Mouse (Mus musculus): Measurements from ENCODE around the gene Gm21964.

Gene Gm21964

DNA sequence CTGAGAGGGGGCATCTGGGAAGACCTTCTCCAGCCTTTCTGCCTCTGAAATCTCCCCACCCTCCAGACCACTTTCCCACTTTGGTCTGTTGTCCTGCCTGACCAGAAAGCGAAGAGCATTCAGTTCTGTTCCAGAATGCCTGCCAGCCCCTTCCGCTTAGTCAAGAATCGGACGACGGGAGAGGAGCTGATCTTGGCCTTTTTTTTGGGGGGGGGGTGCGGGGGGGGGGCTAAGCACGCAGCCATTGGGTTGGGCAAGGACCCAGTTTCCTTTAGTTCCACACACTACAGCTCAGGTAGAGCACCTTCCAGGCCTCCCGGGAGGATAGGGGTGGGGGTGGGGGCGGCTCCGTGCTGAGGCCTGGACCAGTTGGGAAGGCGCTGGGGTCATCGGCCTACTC lies at the start of gene Gm21964:
Gene Gm21964 (plus strand): TSS at position 301 of the 400 bp plus-strand sequence.
- DNase-seq (ENCODE audit: low read depth in 1 of 2, low spot score in 2 of 2) = no peak

DNA sequence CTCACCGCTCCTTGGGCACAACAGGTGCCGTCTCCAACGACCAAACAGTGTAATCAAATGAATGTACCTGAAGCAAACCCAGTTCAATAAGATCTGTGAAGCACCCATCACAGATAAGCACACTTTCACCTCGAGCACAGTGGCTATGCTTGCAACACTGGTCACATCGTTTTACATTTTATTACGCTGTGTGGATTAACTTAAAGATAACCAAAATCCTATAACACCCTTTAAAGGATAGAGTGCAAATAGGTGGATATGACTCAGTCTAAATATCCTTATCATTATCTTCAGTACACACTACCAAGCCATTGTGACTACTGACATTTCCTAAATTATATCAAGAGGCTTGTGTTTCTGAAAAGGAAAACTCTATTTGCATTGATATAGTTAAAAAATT lies 49.8 kb upstream of the Gm21964 start:
- no peak for DNase-seq (ENCODE audit: low read depth in 1 of 2, low spot score in 2 of 2)

DNA sequence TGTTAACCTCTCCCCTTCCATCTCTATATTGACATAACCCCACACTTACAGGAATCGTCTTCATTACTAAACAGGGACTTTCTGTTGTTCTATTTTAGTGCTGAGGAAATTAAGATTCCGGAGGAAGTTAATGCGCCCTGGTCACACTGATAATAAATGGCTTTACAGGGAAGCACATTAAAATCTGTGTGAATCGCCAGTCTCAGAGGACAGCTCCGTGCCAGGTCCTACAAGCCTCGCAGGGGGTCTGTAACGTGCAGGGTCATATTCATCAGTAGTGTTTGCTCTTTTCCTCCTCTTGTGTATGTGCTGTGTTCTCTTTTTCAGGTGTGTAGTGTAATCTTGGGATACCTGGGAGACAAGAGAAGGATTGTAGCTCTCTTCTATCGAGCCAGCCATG lies 42.8 kb upstream of the Gm21964 start:
- no peak for DNase-seq (ENCODE audit: low read depth in 1 of 2, low spot score in 2 of 2)

DNA sequence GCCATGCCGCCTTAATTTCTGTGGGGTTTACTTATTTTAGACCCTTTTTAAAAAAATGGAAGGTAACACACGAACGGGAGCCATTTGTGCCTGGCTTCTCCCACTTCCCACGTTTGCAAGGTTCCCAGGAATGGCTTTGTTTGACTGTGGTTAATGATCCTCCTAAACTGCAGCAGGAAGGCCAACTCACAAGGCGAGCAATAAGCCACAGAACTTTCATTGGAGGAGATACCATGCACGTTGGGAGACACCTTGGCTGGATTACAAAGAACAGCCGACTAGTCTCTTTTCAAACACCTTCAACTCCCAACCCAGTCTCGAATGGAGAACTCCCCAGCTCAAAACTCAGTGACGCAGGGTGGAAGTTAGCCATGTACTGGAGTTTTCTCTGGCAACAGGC lies 36.8 kb upstream of the Gm21964 start:
- DNase-seq (ENCODE audit: low read depth in 1 of 2, low spot score in 2 of 2) = no peak

DNA sequence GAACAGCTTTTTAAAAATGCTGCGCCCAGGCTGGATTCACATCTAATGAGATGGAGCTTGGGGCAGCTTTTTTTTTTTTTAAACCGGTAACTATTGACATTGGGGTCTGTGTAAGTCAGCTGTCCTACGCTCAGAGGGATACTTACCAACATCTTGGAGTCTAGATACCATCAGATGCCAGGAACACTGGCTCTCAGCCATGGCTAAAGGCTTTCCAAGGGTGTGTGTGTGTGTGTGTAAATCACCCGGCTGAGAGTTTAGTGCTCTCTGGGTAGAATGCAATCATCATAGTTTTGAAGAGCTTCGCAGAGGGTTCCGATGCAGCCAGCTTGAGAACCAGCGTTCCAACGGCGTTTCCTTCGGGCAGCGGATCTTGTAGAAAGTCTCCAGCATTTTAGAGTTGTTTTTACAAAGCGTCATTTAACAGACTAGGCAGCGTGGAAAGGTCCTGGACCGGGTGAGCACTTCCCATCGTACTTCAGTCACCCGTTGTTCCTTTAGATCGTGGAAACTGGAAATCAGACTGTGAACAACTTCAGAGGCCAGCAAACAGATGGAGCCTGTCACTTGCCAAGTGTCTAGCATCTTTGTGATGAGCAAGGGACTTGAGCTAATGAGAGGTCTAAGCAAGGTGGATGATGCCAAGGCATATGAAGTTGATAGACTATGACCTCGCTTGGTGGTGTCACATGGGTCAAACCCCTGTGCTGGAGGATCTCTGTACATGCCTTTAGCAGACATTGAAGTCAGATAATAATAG lies 36.2 kb upstream of the Gm21964 start:
- DNase-seq (ENCODE audit: low read depth in 1 of 2, low spot score in 2 of 2) = no peak

DNA sequence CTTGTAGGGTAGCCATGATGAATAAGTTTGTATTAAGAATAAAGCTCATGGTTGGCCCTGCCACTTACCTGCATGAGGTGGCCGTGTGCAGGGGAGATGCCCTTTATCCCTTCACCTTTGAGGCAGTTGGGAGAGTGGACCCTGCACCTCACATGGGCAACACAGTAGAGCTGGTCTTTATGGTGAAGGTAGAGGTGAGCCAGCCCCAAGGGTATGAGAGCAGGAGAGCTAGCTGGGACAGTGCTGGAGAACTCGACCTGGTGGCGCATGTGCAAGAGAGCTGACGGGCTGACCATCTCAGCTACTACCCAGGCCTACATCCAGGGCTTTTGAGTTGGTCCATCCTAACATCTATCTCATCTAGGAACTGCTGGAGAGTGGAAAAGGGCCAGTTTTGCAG lies 35.3 kb upstream of the Gm21964 start:
- no peak for DNase-seq (ENCODE audit: low read depth in 1 of 2, low spot score in 2 of 2)

DNA sequence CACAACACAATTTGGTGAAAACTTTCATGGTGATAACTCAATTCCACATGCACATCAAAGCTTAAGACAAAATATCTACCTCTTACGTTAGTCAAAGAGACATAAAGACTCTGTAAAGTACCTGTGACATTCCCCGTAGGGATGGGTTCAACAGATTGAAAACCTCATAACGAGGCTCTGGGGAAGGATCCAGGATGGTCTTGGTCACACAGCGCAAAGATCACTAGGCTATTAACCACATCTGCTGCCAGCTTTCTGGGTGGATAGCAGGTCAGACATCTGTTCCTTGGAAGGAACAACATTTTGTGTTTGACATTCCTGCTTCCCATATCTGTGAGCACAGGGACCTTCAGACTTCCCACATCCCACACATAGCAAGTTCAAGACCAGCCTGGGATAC lies 31.3 kb upstream of the Gm21964 start:
- no peak for DNase-seq (ENCODE audit: low read depth in 1 of 2, low spot score in 2 of 2)

DNA sequence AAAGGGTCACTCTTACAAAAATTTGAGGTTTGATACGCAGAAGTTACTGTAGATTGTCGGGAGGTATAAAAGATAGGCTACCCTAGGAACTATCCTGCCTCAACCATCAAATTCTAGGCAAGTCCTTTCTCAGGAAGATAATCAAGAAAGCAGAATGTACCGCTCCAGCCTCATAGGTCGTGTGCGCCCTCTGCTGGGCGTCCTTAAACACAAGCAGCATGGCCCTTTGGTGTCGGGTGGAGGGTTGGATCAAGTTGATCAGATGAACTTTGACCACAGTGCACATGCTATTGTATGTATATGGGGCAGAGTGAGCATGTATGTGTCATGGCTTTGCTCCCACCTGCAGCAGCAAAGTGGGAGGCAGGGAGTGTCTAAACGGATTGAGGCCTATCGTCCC lies 29.4 kb upstream of the Gm21964 start:
- no peak for DNase-seq (ENCODE audit: low read depth in 1 of 2, low spot score in 2 of 2)

DNA sequence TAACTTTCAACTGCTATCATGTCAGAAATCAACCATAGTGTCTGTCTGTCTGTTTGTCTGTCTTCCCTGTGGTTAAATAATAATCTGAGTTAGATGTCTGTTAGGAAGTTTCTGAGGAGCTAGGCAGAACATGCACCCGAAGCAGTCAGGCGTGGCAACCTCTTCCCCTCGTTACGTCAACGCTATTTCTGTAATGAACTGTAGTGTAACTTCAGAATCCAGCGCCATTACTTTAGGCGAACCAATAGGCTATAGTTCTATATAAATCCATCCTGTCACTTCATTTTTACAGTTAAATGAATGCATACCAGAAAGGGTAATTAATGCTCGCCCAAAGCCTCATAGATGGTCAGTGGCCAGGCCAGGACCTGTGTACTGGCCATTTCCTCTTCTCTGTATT lies 26.5 kb upstream of the Gm21964 start:
- no peak for DNase-seq (ENCODE audit: low read depth in 1 of 2, low spot score in 2 of 2)

DNA sequence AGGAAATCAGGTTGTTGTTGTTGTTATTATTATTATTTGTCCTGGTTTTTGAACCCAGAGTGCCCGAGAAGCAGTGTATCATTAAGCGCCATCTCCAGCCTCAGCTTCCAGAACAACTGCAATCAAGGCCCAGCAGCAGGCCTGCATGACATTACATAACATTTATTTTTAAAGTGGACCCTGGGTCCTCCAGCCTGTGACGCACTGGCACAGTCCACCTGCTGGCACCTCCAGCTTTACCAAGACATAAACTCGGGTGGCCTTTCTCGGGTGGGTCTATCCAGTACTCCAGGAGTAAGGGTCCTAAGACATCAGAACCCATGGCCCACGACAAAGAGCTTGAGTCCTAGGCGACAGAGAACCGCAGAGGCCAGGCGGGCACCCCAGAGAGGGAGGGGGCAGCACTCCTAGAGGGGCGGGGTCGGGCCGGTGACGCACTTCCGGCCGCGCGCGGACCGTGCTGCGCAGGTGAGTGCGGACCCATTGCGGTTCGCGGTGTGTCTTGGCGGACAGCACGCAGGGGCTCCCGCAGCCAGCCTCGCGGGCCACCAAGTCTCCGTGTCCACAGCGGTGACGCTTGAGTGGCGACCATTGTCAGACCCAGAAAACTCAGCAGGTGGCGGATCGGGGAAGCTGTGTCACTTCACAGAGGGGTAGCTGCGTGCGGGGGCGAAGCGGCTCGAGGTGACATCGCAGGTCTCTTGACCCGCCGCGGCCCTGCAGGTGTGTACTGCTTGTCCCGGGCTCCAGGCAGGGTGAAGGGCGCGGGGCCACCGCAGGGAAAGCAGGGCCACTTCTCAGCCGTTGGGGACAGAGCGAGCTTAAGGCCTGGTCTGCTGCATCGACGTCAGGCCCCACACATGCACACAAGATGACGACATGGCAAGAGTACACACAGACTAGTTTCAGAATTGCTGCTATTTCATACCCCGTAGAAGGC lies 21.5 kb upstream of the Gm21964 start, which contains the start of gene Zfp612:
Gene Zfp612 (plus strand): TSS at position 465 of the 940 bp plus-strand sequence.
- no peak for DNase-seq (ENCODE audit: low read depth in 1 of 2, low spot score in 2 of 2)

DNA sequence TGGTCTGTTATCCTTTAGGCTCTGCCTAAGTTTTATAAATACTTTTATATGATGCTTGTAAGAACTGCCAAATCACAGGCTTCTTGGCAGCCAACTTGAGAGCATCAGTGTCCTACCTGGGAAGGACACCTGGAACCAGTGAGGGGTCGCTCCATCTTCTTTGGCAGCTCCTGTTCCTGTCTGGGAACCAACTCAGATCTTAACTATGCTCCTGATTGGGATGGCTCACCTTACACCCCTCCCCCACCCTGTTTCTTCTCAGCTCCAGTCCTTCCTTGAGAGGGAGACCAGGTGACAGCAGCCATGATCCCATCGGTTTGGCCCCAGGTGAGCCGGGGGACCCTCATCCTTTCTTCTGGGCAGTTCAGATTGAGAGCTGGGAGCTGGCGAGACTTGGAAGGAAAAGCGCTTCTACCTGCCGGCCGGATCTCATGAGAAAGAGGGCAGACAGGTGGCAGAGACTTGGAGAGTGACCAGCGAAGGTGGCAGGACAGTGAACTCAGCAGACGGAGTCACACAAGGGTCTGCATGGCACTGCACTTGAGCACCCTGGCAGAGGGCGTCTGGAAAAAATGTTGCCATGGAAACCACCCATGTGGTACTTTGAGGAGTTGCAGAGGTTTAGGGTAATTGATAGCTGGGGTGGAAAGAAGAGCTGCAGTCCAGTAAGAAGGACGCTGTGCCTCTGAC lies 18.4 kb upstream of the Gm21964 start:
- no peak for DNase-seq (ENCODE audit: low read depth in 1 of 2, low spot score in 2 of 2)

DNA sequence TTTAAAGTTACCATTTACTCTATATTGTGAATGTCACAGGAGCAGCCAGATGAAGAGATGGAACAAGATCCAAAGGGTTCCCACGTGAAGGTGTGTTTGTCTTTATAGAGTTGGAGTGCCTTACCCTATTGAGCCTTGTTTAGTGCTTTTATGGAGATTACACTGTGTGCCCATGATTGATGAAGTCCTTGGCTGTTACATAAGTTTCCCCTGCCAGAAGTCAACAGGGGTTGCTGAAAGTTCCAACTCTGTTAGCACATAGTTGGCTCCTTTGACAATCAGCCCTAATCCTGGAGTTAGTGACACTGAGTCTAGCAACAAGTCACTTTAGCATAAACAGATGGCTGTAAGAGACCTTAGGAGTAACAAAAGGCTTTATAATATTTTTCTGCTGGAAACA lies 9.1 kb upstream of the Gm21964 start:
- DNase-seq (ENCODE audit: low read depth in 1 of 2, low spot score in 2 of 2) = no peak

DNA sequence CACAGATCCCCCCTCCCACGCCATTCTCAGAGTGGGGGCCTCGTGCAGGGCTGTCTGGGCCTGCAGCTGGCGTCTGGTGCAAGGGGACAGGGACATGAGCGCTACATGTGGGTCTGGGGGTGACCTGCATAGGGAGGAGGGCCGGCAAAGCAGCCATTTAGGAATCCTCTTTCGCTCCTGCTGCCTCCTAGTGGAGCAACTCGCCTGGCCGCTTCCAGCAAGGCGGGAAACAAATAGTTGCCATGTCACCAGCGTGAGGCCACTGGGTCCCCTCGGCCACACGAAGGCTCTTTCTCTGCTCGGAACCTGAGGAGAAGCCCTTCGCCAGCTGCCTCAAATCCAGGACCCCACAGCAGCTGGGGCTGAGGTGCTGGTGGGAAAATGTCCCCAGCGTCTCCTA lies 669 bp downstream of the Gm21964 start:
- no peak for DNase-seq (ENCODE audit: low read depth in 1 of 2, low spot score in 2 of 2)

DNA sequence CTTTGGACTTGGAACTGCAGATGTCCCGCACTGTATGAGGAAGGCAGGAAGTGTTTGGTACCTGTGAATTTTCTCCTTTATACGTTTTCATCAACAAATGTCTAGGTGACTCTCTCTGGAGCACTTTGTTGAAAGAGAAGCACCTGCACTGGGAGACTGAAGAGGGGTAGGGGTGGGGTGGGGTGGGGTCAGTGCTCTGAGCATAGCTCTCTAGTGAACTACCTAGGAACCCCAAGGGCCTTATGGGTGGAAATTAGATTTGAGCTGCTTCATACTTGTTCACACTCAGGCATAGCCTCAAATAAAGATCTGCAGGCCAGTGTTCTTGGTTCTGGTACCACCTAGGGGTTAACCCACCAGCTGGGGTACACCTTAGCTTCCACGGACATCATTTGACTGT lies 1.6 kb downstream of the Gm21964 start, which contains the start of gene Gm17720:
Gene Gm17720 (minus strand): TSS at position 101 of the 400 bp plus-strand sequence.
- no peak for DNase-seq (ENCODE audit: low read depth in 1 of 2, low spot score in 2 of 2)

DNA sequence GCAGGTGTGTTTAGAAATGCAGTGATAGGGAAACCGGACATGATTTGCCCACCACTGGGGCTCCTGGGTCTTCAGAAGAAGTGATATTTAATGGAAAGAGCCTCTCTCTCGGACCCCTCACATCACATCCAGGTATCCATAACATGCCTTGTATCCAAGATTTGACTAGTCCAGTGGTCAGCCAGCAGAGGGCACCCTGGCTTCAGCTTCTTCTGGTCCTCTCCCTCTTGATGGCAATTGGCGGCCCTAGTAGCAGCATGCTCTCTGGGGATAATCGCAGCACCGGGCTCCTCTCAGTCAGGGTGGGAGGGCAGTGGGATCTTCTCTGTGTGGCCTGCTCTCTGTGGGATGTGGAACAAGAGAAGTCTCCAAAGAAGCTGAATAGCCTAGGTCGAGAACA lies 18.7 kb downstream of the Gm21964 start:
- no peak for DNase-seq (ENCODE audit: low read depth in 1 of 2, low spot score in 2 of 2)

DNA sequence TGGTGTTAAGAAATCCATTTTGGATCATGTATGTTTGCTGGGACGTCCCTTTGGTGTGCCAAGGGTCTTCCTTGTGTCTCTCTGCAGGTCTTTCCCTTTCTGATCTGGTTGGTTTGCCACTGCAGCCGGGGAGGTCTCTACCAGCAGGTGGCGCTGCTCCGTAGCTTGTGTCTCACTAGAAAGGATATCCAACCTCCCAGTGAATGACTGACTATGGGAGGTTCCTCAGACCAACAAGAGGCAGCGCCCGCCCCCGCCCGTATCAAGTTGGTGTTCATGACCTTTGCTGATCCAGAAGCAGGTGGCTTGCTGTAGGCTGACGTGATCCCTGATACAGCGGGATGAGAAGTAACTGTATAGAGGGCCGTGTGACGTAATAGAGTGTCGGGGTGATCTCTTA lies 29.5 kb downstream of the Gm21964 start:
- no peak for DNase-seq (ENCODE audit: low read depth in 1 of 2, low spot score in 2 of 2)

DNA sequence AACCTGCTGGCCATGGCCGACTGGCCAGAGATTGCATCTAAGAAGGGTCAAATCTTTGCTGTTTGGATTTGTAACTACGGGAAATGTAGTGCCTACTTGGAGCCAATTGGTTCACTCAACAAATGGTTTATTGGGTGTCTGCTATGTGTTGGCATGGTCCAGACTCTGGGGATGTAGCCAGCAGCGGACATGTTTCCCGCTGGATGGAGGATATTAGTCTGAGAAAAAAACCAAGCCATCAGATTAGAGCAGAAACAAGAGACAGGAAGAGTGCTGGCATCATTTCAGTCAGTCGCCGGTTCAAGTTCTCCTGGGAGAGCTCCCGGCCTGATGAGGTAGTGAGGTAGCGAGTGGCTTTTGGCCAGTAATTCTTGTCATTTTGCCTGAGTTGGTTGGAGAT lies 33.2 kb downstream of the Gm21964 start:
- no peak for DNase-seq (ENCODE audit: low read depth in 1 of 2, low spot score in 2 of 2)

DNA sequence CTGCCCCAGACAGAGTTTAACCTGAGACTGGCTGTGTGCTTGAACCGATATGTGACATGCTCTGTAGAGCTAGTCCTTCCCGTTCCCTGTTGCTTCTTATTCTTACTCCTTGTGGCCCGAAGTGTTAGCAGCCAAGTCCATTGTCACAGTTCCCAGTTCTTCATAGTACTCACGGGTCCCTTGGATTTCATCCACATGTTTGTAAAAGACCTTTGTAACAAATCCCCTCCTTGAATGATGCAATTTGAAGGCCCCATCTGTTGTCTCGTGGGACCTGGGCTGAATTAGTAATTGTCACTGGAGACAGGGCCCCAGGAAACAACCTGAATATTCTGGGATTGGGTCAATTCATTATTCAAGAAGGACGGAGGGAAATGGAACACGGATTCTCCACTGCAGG lies 34.5 kb downstream of the Gm21964 start:
- no peak for DNase-seq (ENCODE audit: low read depth in 1 of 2, low spot score in 2 of 2)

DNA sequence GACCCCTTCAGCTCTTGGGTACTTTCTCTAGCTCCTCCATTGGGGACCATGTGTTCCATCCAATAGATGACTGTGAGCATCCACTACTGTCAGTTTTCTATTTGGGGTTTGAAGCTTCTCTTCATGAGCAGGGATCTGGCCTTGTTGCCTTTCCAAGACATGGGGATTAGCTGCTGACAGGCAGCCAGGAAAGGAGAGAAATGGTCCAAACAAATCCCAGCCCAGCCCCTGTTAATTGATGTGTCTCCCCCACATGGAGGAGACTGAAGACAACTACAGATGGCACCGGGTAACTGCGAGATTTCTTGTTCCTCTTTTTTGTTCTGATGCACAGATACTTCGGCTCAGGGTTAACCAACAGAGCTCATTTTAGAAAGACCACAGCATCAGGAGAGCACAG lies 39.1 kb downstream of the Gm21964 start:
- DNase-seq (ENCODE audit: low read depth in 1 of 2, low spot score in 2 of 2) = no peak

DNA sequence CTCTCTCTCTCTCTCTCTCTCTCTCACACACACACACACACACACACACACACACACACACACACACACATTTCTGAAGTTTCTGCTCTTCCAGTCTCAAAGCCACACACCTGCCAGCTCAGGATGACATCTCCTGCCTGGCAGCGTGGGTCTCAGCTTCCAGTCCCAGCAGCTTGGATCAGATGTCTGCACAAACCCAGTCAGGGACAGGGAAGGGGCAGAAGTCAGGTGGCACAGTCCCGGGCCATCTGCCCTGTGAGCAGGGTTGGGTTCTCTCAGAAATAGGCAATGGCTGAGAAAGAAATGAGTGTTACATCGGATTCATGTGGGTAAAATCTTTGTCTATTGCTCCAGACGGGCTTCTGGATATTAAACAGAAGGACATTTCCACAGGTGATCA lies 39.8 kb downstream of the Gm21964 start:
- DNase-seq (ENCODE audit: low read depth in 1 of 2, low spot score in 2 of 2) = no peak

DNA sequence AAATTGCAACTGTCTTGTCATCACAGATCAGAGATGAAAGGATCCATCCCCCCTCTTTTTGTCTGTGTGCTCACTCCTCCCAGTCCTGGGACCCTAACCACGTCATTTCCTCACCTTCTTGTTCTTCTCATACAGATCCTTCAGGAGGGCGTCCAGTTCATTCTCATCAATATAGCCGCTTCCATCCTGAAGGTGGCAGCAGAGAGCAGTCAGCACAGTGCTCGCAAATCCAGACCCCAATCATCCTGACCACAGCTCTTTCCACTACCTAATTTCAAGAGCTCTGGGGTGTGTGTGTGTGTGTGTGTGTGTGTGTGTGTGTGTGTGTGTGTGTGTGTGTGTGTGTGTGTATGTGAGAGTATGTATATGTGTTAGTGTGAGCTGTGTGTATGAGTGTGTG lies 44.5 kb downstream of the Gm21964 start:
- no peak for DNase-seq (ENCODE audit: low read depth in 1 of 2, low spot score in 2 of 2)

DNA sequence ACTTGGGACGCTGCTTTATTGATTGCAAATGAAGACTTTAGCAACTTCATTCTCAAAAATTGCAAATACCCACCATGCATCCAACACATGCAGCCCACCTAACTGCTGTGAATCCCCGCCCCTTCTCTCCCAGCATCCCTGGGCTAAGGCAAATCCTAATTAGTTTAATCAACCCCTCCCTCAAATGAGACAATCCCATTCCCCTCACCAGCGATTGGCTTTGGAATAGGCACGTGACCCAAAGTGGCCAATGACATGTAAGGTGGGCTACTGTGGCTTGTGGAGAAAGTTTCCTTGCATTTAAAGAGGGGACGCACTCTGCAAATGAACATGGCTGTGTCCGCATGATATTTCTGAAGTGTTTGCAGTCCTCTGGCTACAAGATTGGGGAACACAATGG lies 51.9 kb downstream of the Gm21964 start:
- DNase-seq (ENCODE audit: low read depth in 1 of 2, low spot score in 2 of 2) = no peak
